Mouse (Mus musculus): ENCODE measurements around the gene Plet1.

DNA sequence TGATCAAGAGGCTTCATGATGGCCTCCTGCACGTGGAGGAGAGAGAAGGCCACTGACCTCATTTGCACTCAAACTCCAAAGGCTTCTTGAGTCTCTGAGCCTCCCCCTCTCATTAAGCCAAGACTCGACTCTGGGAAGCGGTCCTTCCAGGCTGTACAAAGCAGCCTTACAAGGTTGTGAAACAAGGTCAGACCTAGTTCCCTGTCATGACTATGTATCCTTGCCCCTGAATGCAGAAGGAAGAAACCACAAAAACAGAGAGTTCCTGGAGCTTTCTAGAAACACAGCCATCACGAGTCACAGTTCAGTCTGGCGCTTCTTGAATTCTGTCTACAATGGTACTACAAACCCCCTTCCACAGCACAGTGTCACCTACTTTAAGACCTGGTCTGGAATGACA, 28.2 kb downstream of the Plet1 start:
- TF ChIP-seq CTCF (IDR thresholded peaks at IDR 0.05; ENCODE audit: borderline replicate concordance, insufficient read depth, low read length) (no peak), POLR2A (IDR thresholded peaks at IDR 0.05; ENCODE audit: low read depth, low read length) (no peak)

Data from embryonic fibroblast, embryonic 13.5 days (primary cell).